ENCODE assay signal across 17 mouse cellular contexts in genomic region chr13:24862021-24862420, GRCm38 (mm10). TPM values are rescaled to one million over a fixed set of nuclear protein-coding genes. Genes with fewer than 3 reads are reported as not detected.
DNase-seq lines count a peak whose midpoint lies in the region; ATAC-seq and TF ChIP-seq lines count a peak whose summit lies in the region.
"Had no signal": no experiment of that assay in that cellular context is flagged by ENCODE, and none has a peak within 500 bp of the region (broad histone marks: within the 10 kb centered on the region; RNA-seq: fewer than 3 reads in every experiment).

No protein-coding gene starts in this region.

- H3K4me2 ChIP-seq in kidney, postnatal 0 days (ENCODE audit: low read length), result no peak overlapping the region
- no peak overlapping the region for H3K4me2 ChIP-seq in kidney, embryonic 14.5 days (replicated peaks; ENCODE audit: low read depth, low read length)
- no peak overlapping the region for H3K4me2 ChIP-seq in lung, embryonic 16.5 days (ENCODE audit: low read depth, low read length)
- H3K4me2 ChIP-seq: embryonic facial prominence, embryonic 13.5 days; limb, embryonic 13.5 days; liver, embryonic 13.5 days had no signal

- H3K27ac ChIP-seq in kidney, postnatal 0 days, result no peak overlapping the region
- no peak overlapping the region for H3K27ac ChIP-seq in kidney, embryonic 14.5 days (ENCODE audit: low read depth, low read length)
- H3K27ac ChIP-seq in lung, embryonic 16.5 days (ENCODE audit: low read length), result no peak overlapping the region
- peak overlapping the region; percentile 93 for H3K27ac ChIP-seq in small intestine, adult 2 months (ENCODE audit: insufficient read depth, low read depth, low read length)
- H3K27ac ChIP-seq: embryonic facial prominence, embryonic 13.5 days; gastrocnemius, adult 2 months; heart, embryonic 10.5 days; limb, embryonic 13.5 days; liver, embryonic 13.5 days; macrophage had no signal

- no peak overlapping the region for H3K4me3 ChIP-seq in kidney, postnatal 0 days (replicated peaks; ENCODE audit: low read depth, low read length)
- H3K4me3 ChIP-seq in kidney, embryonic 14.5 days (ENCODE audit: low read length), result no peak overlapping the region
- H3K4me3 ChIP-seq in lung, embryonic 16.5 days (ENCODE audit: low read length), result no peak overlapping the region
- no peak overlapping the region for H3K4me3 ChIP-seq in lung, adult 2 months (replicated peaks; ENCODE audit: extremely low read depth, low read depth, low read length)
- H3K4me3 ChIP-seq in small intestine, adult 2 months (ENCODE audit: low read depth, low read length), result no peak overlapping the region
- H3K4me3 ChIP-seq: embryonic facial prominence, embryonic 13.5 days; gastrocnemius, adult 2 months; heart, embryonic 10.5 days; limb, embryonic 13.5 days; liver, embryonic 13.5 days had no signal

- DNase-seq in adrenal gland, adult 2 months, result peak; percentile 15
- DNase-seq in adrenal gland, adult 18-20 months (ENCODE audit: low spot score in 2 of 2), result no peak
- DNase-seq in kidney, postnatal 0 days (ENCODE audit: low spot score), result peak; percentile 55
- no peak for DNase-seq in lung, adult 2 months
- DNase-seq in layer of hippocampus, adult 11-12 months (ENCODE audit: low spot score), result no peak

- TF ChIP-seq POLR2A in lung, adult 2 months (IDR thresholded peaks at IDR 0.05; ENCODE audit: borderline replicate concordance, extremely low read depth, low read depth, low read length), result no peak
- no peak for TF ChIP-seq POLR2A in small intestine, adult 2 months (IDR thresholded peaks at IDR 0.05; ENCODE audit: low read depth, low read length)

- 28% methylated on average over 7 of the region's 7 CpGs for WGBS in kidney, postnatal 0 days
- 46% methylated on average over 7 of the region's 7 CpGs for whole genome bisulfite sequencing in kidney, embryonic 14.5 days
- WGBS in lung, embryonic 16.5 days, result 34% methylated on average over 7 of the region's 7 CpGs
- WGBS in lung, adult 2 months, result 32% methylated on average over 7 of the region's 7 CpGs
- 20% methylated on average over 7 of the region's 7 CpGs for WGBS in small intestine, adult 2 months

- no peak for TF ChIP-seq CTCF in kidney, postnatal 0 days (IDR thresholded peaks at IDR 0.05; ENCODE audit: low read depth)
- TF ChIP-seq CTCF in lung, adult 2 months (IDR thresholded peaks at IDR 0.05; ENCODE audit: insufficient read depth, low read length), result no peak
- TF ChIP-seq CTCF in small intestine, adult 2 months (IDR thresholded peaks at IDR 0.05; ENCODE audit: extremely low read depth, insufficient read length, insufficient replicate concordance, low read depth, low read length), result no peak

- ATAC-seq in kidney, postnatal 0 days (replicated peaks; ENCODE audit: low FRiP score, low read depth), result no peak
- ATAC-seq in kidney, embryonic 14.5 days (ENCODE audit: low FRiP score, low TSS enrichment), result no peak
- ATAC-seq in lung, embryonic 16.5 days (ENCODE audit: low read depth), result peak; percentile 43; the same call in 1 of the 2 replicates
- ATAC-seq: forebrain, embryonic 14.5 days; midbrain, embryonic 16.5 days had no signal

- H3K27me3 ChIP-seq in kidney, postnatal 0 days (ENCODE audit: insufficient read depth, low read length), result no peaks in the 10 kb centered on the region
- no peaks in the 10 kb centered on the region for H3K27me3 ChIP-seq in kidney, embryonic 14.5 days (ENCODE audit: control insufficient read depth, insufficient read depth, low read length)
- H3K27me3 ChIP-seq in lung, embryonic 16.5 days (ENCODE audit: control insufficient read depth, insufficient read depth, low read depth, low read length), result no peaks in the 10 kb centered on the region
- H3K27me3 ChIP-seq in small intestine, adult 2 months (ENCODE audit: control insufficient read depth, insufficient read depth, low read length), result no peaks in the 10 kb centered on the region
- H3K27me3 ChIP-seq: embryonic facial prominence, embryonic 13.5 days; limb, embryonic 13.5 days; liver, embryonic 13.5 days had no signal

- H3K9ac ChIP-seq in kidney, postnatal 0 days (ENCODE audit: low read depth, low read length), result no peak overlapping the region
- no peak overlapping the region for H3K9ac ChIP-seq in kidney, embryonic 14.5 days (ENCODE audit: low read depth, low read length)
- H3K9ac ChIP-seq in lung, embryonic 16.5 days (ENCODE audit: low read length), result no peak overlapping the region
- H3K9ac ChIP-seq: embryonic facial prominence, embryonic 13.5 days; limb, embryonic 13.5 days; liver, embryonic 13.5 days had no signal

- H3K4me1 ChIP-seq in kidney, postnatal 0 days (replicated peaks; ENCODE audit: insufficient read depth, low read length), result no peaks in the 10 kb centered on the region; the same call in 1 of the 2 replicates
- H3K4me1 ChIP-seq in kidney, embryonic 14.5 days (ENCODE audit: control insufficient read depth, insufficient read depth, low read length), result peaks cover 3% of the 10 kb centered on the region; the same call in 1 of the 2 replicates
- H3K4me1 ChIP-seq in lung, embryonic 16.5 days (replicated peaks; ENCODE audit: control insufficient read depth, insufficient read depth, low read length), result peaks cover 2% of the 10 kb centered on the region
- 0 out of 2 replicates have a peak, but pooled peaks cover 2% of the 10 kb centered on the region for H3K4me1 ChIP-seq in lung, adult 2 months (ENCODE audit: control insufficient read depth, insufficient read depth, low read length)
- H3K4me1 ChIP-seq in small intestine, adult 2 months (ENCODE audit: control insufficient read depth, insufficient read depth, insufficient read length, low read length), result peaks cover 38% of the 10 kb centered on the region
- H3K4me1 ChIP-seq: embryonic facial prominence, embryonic 13.5 days had no signal

- H3K36me3 ChIP-seq in kidney, postnatal 0 days (ENCODE audit: insufficient read depth, low read length), result no peaks in the 10 kb centered on the region
- H3K36me3 ChIP-seq in kidney, embryonic 14.5 days (ENCODE audit: control insufficient read depth, insufficient read depth, low read length), result no peaks in the 10 kb centered on the region
- no peaks in the 10 kb centered on the region for H3K36me3 ChIP-seq in lung, embryonic 16.5 days (ENCODE audit: control insufficient read depth, insufficient read depth, low read length)
- no peaks in the 10 kb centered on the region for H3K36me3 ChIP-seq in small intestine, adult 2 months (ENCODE audit: control insufficient read depth, insufficient read depth, low read length)
- H3K36me3 ChIP-seq: embryonic facial prominence, embryonic 13.5 days; heart, embryonic 10.5 days; limb, embryonic 13.5 days; liver, embryonic 13.5 days had no signal

- no peaks in the 10 kb centered on the region for H3K9me3 ChIP-seq in kidney, postnatal 0 days (replicated peaks; ENCODE audit: low read length)
- no peaks in the 10 kb centered on the region for H3K9me3 ChIP-seq in kidney, embryonic 14.5 days (ENCODE audit: control insufficient read depth, low read length)
- H3K9me3 ChIP-seq in lung, embryonic 16.5 days (ENCODE audit: control insufficient read depth, low read length), result no peaks in the 10 kb centered on the region
- H3K9me3 ChIP-seq: embryonic facial prominence, embryonic 13.5 days; heart, embryonic 10.5 days; limb, embryonic 13.5 days; liver, embryonic 13.5 days had no signal

RNA-seq across cellular contexts. Expression of gene D130043K22Rik, which starts 17.1 kb away (rescaled TPM):
- 1 to 10 TPM in 1 of 2 experiments, under 1 TPM in 1; 0.29 to 1.7 TPM for total RNA-seq in adrenal gland, adult 2 months (2021)
- polyA plus RNA-seq in adrenal gland, adult 2 months (2012; rRNA removed), result 0.20 and 0.31 TPM in 2 replicates
- under 1 TPM; 0.51 to 0.66 TPM for total RNA-seq in adrenal gland, adult 18-20 months (2021)
- 0.82 and 1.1 TPM in 2 replicates for polyA plus RNA-seq in kidney, postnatal 0 days (2015; fragmentation: Nextera tagmentation; extraction: Ambion mirVana)
- 0.29 and 0.64 TPM in 2 replicates for polyA plus RNA-seq in kidney, embryonic 14.5 days (2014; fragmentation: Nextera tagmentation; extraction: Ambion mirVana)
- polyA plus RNA-seq in lung, embryonic 16.5 days (2015; fragmentation: Nextera tagmentation; extraction: Ambion mirVana), result 0.20 and 0.21 TPM in 2 replicates
- polyA plus RNA-seq in lung, adult 2 months (2012; rRNA removed), result 0.71 and 0.86 TPM in 2 replicates
- 1.4 and 1.6 TPM in 2 replicates for polyA plus RNA-seq in small intestine, adult 2 months (2012; rRNA removed)
- total RNA-seq: gastrocnemius, adult 2 months had no signal
- polyA plus RNA-seq: heart, postnatal 0 days; macrophage had no signal

RNA-seq across cellular contexts. Expression of gene Tdp2, which starts 30.5 kb away (rescaled TPM):
- 10 to 100 TPM; 16.7 to 20.7 TPM for total RNA-seq in adrenal gland, adult 2 months (2021)
- polyA plus RNA-seq in adrenal gland, adult 2 months (2012; rRNA removed), result 9.0 and 11.3 TPM in 2 replicates
- total RNA-seq in adrenal gland, adult 18-20 months (2021), result 10 to 100 TPM; 15.8 to 19.8 TPM
- polyA plus RNA-seq in kidney, postnatal 0 days (2015; fragmentation: Nextera tagmentation; extraction: Ambion mirVana), result 50.8 and 51.8 TPM in 2 replicates
- polyA plus RNA-seq in kidney, embryonic 14.5 days (2014; fragmentation: Nextera tagmentation; extraction: Ambion mirVana), result 68.8 and 79.9 TPM in 2 replicates
- polyA plus RNA-seq in lung, embryonic 16.5 days (2015; fragmentation: Nextera tagmentation; extraction: Ambion mirVana), result 45.8 and 52.7 TPM in 2 replicates
- polyA plus RNA-seq in lung, adult 2 months (2012; rRNA removed), result 8.9 and 12.7 TPM in 2 replicates
- polyA plus RNA-seq in small intestine, adult 2 months (2012; rRNA removed), result 18.1 and 27.5 TPM in 2 replicates

RNA-seq across cellular contexts. Expression of gene Acot13, which starts 30.7 kb away (rescaled TPM):
- total RNA-seq in adrenal gland, adult 2 months (2021), result 10 to 100 TPM; 86.6 to 88.5 TPM
- polyA plus RNA-seq in adrenal gland, adult 2 months (2012; rRNA removed), result 44.0 and 63.8 TPM in 2 replicates
- 10 to 100 TPM; 67.1 to 80.5 TPM for total RNA-seq in adrenal gland, adult 18-20 months (2021)
- polyA plus RNA-seq in kidney, postnatal 0 days (2015; fragmentation: Nextera tagmentation; extraction: Ambion mirVana), result 238 and 244 TPM in 2 replicates
- 81.8 and 91.6 TPM in 2 replicates for polyA plus RNA-seq in kidney, embryonic 14.5 days (2014; fragmentation: Nextera tagmentation; extraction: Ambion mirVana)
- 68.7 and 74.2 TPM in 2 replicates for polyA plus RNA-seq in lung, embryonic 16.5 days (2015; fragmentation: Nextera tagmentation; extraction: Ambion mirVana)
- polyA plus RNA-seq in lung, adult 2 months (2012; rRNA removed), result 32.3 and 32.6 TPM in 2 replicates
- polyA plus RNA-seq in small intestine, adult 2 months (2012; rRNA removed), result 22.8 and 31.3 TPM in 2 replicates

Comparison
In these comparisons a context has a peak if more than half of its experiments do, and no peak if none do; other contexts are left out.
1. DNase-seq: peak in adrenal gland, adult 2 months (single experiment) and kidney, postnatal 0 days (single experiment); none in adrenal gland, adult 18-20 months (0 of 2), lung, adult 2 months (single experiment) and layer of hippocampus, adult 11-12 months (single experiment).